Mouse (Mus musculus) midbrain, embryonic 13.5 days (tissue): Measurements from ENCODE around the gene Gm43552. TPM values are rescaled to one million over a fixed set of nuclear protein-coding genes. Genes with fewer than 3 reads are reported as not detected.
"Not testable (repeated sequence)": the region's sequence is repeated elsewhere in the genome, so short reads cannot be mapped to it uniquely, and the experiment has no call there.

Experiments used
- ATAC-seq: fragments of 200-750 bp; cut with Nextera tagmentation; 2 replicates; pipeline ENCODE4 v1.8.0; 2017; ENCODE audit warnings: mild to moderate bottlenecking, moderate TSS enrichment, moderate library complexity
- H3K27ac ChIP-seq: fragments of 300-500 bp; sonication (generic); 2 replicates; pipeline ENCODE4 v1.5.1; 2015; ENCODE audit warnings: inconsistent platforms, mild to moderate bottlenecking, moderate library complexity
- H3K27me3 ChIP-seq: fragments of 300-500 bp; sonication (generic); 2 replicates; pipeline ENCODE4 v1.6.1; 2015; ENCODE audit warnings: mild to moderate bottlenecking, inconsistent platforms
- H3K36me3 ChIP-seq: fragments of 300-500 bp; sonication (generic); 2 replicates; pipeline ENCODE4 v1.6.1; 2015; ENCODE audit warnings: mild to moderate bottlenecking, inconsistent platforms
- H3K4me1 ChIP-seq: fragments of 300-500 bp; sonication (generic); replicated peaks from 2 replicates; pipeline ENCODE4 v1.6.1; 2015; ENCODE audit warnings: inconsistent platforms
- H3K4me2 ChIP-seq: fragments of 300-500 bp; sonication (generic); replicated peaks from 2 replicates; pipeline ENCODE4 v1.6.1; 2015; ENCODE audit warnings: moderate library complexity, mild to moderate bottlenecking, inconsistent platforms
- H3K4me3 ChIP-seq: fragments of 300-500 bp; sonication (generic); replicated peaks from 2 replicates; pipeline ENCODE4 v1.5.1; 2015; ENCODE audit warnings: mild to moderate bottlenecking, inconsistent platforms
- H3K9ac ChIP-seq: fragments of 300-500 bp; sonication (generic); replicated peaks from 2 replicates; pipeline ENCODE4 v1.6.1; 2015; ENCODE audit warnings: mild to moderate bottlenecking, inconsistent platforms
- H3K9me3 ChIP-seq: fragments of 300-500 bp; sonication (generic); 2 replicates; pipeline ENCODE4 v1.6.1; 2016; ENCODE audit warnings: mild to moderate bottlenecking, inconsistent platforms
- WGBS: fragments of 180-500 bp; shearing (Covaris S2); methylation state at CpG from one replicate; pipeline ENCODE4 v1.1.7; 2015; 5-methylcytosine and 5-hydroxymethylcytosine counted together
- polyA plus RNA-seq: library from polyadenylated mRNA; unstranded; fragments of >200 nt; fragmentation: Nextera tagmentation; extraction: Ambion mirVana; gene quantifications from 2 replicates; pipeline ENCODE4 v1.2.1, GENCODE M21; 2015

Gm43552 gene
- polyA plus RNA-seq: not detected in 2 replicates

DNA sequence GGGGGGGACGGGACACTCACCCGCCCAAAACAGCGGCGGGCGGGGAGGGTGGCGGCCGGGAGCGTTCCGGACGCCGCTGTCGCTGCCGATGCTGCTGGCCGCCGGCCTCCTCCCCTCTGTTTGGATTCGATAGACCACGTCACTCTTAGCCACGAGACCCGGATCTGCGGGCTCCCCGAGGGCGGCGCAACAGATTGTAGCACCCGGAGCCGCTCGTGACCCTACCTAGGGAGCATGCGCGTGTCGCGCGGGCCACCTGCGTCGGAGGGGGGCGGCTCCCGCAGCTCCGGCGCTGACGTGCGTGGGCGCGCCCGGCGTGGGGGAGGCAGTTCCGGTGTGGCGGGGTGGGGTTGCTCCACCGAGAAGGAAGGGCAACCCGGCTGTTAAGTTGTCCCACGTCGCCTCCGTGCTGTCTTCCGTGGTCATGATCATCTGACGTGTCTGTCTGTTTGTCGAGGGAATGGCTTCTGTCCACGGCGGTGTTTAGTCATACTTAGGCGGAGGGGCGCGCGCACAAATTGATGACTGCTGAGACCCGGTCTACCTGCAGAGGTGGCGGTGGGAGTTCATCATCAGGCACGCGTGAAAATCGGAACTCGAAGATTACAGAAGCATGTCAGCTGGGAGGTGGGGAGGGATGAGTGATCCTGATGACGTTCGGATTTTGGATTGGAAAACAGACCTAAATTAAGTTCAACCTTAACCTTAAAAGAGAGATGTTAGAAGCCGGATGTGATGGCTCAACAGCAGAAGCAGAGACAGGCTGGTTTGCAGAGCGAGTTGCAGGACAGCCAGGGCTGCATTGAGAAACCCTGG lies at the start of gene Gm43552:
Gm43552 (minus strand) TSS at position 118 of the 816 bp plus-strand sequence.
- peak within 1 kb of the TSS; percentile 96 for H3K27ac ChIP-seq
- H3K36me3 ChIP-seq: no peaks in the 10 kb centered on the region; the same call in 1 of the 2 replicates
- peak within 1 kb of the TSS; percentile 92 for H3K4me3 ChIP-seq
- H3K4me2 ChIP-seq: peak within 1 kb of the TSS; percentile 87
- H3K9me3 ChIP-seq: no peaks in the 10 kb centered on the region
- peak within 1 kb of the TSS; percentile 97 for H3K9ac ChIP-seq
- ATAC-seq: peak; percentile 98
- WGBS: under 1% methylated on average over 61 of the region's 69 CpGs
- H3K27me3 ChIP-seq: no peaks in the 10 kb centered on the region
- peaks cover 33% of the 10 kb centered on the region for H3K4me1 ChIP-seq

GRCm38 (mm10) chr5:65541889-65542288 lies 49.3 kb upstream of the Gm43552 start:
- Histone ChIP-seq H3K4me3 (no peak overlapping the region), H3K36me3 (no peaks in the 10 kb centered on the region), H3K27me3 (no peaks in the 10 kb centered on the region), H3K27ac (no peak overlapping the region), H3K4me1 (peaks cover 18% of the 10 kb centered on the region), H3K9ac (no peak overlapping the region), H3K9me3 (no peaks in the 10 kb centered on the region), H3K4me2 (no peak overlapping the region)
- no peak for ATAC-seq
- 89% methylated on average over 3 of the region's 3 CpGs for WGBS

DNA sequence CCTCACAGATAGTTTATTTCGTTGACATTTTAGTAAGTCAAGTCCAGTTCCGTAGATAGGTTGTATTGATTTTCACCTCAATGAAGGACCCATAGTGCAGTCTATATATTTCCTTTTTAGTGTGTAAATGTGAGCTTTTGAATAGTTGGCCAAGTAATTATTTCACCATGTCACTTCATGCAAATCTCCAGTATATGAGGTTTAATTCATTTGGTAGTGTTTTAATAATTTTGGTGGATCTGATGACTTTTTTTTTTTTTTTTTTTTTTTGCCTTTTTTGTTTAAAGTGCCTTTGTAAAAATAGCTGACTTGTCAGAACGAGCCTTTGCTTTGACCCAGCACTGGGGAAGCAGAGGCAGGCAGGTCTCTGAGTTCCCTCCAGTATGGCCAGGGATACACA lies 47.2 kb upstream of the Gm43552 start:
- 95% methylated on average over 3 of the region's 3 CpGs for WGBS
- Histone ChIP-seq H3K27ac (no peak overlapping the region), H3K36me3 (no peaks in the 10 kb centered on the region), H3K4me3 (no peak overlapping the region), H3K4me2 (no peak overlapping the region), H3K4me1 (peaks cover 24% of the 10 kb centered on the region), H3K27me3 (no peaks in the 10 kb centered on the region), H3K9ac (no peak overlapping the region), H3K9me3 (no peaks in the 10 kb centered on the region)
- ATAC-seq: no peak

DNA sequence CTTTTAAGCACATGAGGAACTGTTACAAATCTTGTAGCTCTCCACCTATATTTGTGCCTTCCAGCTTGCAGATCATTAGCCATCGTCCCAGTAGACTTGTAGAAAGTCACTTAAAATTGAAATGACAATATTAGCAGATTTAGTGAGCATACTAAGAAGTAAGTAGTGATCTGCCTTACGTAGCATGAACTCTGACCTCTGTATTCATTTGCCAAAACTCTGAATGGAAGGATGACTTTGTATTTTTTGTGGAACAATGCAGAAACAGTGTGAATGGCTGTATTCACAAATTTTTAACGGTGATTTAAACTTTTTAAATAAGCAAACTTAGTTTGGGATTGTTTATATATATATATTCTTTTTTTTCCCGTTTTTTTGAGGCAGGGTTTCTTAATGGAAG lies 46.2 kb upstream of the Gm43552 start:
- peak overlapping the region; percentile 29 for H3K4me3 ChIP-seq
- no peak for ATAC-seq
- 20% methylated on average over 4 of the region's 4 CpGs for WGBS

GRCm38 (mm10) chr5:65538121-65538520 lies 45.5 kb upstream of the Gm43552 start:
- H3K27me3 ChIP-seq: no peaks in the 10 kb centered on the region
- H3K9ac ChIP-seq: peak overlapping the region; percentile 95
- peaks cover 24% of the 10 kb centered on the region for H3K4me1 ChIP-seq
- H3K4me3 ChIP-seq: peak overlapping the region; percentile 93
- WGBS: 1% methylated on average over 4 of the region's 4 CpGs
- ATAC-seq: no peak
- no peaks in the 10 kb centered on the region for H3K9me3 ChIP-seq
- peak overlapping the region; percentile 99 for H3K27ac ChIP-seq
- H3K4me2 ChIP-seq: peak overlapping the region; percentile 70
- H3K36me3 ChIP-seq: no peaks in the 10 kb centered on the region

More for the DNA sequence above, 46.2 kb upstream of the Gm43552 start:
- Histone ChIP-seq H3K27me3 (no peaks in the 10 kb centered on the region), H3K4me1 (peaks cover 24% of the 10 kb centered on the region), H3K9me3 (no peaks in the 10 kb centered on the region), H3K9ac (no peak overlapping the region), H3K36me3 (no peaks in the 10 kb centered on the region), H3K27ac (no peak overlapping the region), H3K4me2 (peak overlapping the region; percentile 53)

- Histone ChIP-seq H3K9ac (peak overlapping the region; percentile 95), H3K27ac (peak overlapping the region; percentile 99), H3K27me3 (no peaks in the 10 kb centered on the region), H3K4me2 (peak overlapping the region; percentile 70), H3K4me3 (peak overlapping the region; percentile 93), H3K36me3 (no peaks in the 10 kb centered on the region), H3K4me1 (peaks cover 23% of the 10 kb centered on the region), H3K9me3 (no peaks in the 10 kb centered on the region)
- under 1% methylated on average over 49 of the region's 59 CpGs for WGBS
- peak; percentile 77 for ATAC-seq
Observed at GRCm38 (mm10) chr5:65537420-65538071, 44.9 kb upstream of the Gm43552 start.

DNA sequence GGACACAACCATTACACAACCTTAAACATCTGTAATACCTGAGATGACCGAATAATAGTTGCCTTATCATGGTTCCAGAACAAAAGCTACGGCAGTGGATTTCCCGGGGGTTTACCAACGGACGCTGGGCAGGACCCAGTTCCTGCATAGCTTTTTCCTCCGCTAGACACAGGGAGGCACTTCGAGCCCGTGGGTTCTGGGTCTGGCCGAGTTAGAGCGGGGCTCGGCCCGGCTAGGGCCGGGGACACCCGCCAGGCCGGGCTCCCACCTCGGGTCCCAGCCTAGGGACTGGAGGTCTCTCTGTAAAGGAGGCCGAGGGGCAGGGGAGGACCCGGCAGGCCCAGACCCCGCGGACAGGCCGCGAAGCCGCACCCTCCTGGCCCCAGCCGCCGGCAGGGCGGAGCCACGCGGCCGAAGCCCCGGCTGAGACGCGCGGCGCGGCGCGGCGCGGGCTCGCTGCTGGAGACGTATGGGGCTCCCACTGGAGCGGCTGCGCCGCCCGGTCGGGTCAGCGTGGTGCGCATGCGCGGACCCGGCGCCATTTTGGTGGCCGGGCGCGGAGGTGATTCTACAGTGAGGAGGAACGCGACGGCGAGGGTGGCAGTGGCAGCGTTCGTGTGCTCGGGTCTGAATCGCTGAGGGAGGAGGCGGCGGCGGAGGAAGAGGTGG lies 44.3 kb upstream of the Gm43552 start, which contains the start of the genes Smim14 and Ube2k:
Smim14 (minus strand) TSS at position 434 of the 669 bp plus-strand sequence.
Ube2k (plus strand) TSS at position 483 of the 669 bp plus-strand sequence.
- peak within 1 kb of the TSS; percentile 95 for H3K9ac ChIP-seq
- no peaks in the 10 kb centered on the region for H3K9me3 ChIP-seq
- H3K27ac ChIP-seq: peak within 1 kb of the TSS; percentile 99
- H3K4me3 ChIP-seq: peak within 1 kb of the TSS; percentile 93
- peak within 1 kb of the TSS; percentile 70 for H3K4me2 ChIP-seq
- peak; percentile 98 for ATAC-seq
- no peaks in the 10 kb centered on the region for H3K27me3 ChIP-seq
- no peaks in the 10 kb centered on the region for H3K36me3 ChIP-seq
- peaks cover 20% of the 10 kb centered on the region for H3K4me1 ChIP-seq
- WGBS: under 1% methylated on average over 66 of the region's 66 CpGs

DNA sequence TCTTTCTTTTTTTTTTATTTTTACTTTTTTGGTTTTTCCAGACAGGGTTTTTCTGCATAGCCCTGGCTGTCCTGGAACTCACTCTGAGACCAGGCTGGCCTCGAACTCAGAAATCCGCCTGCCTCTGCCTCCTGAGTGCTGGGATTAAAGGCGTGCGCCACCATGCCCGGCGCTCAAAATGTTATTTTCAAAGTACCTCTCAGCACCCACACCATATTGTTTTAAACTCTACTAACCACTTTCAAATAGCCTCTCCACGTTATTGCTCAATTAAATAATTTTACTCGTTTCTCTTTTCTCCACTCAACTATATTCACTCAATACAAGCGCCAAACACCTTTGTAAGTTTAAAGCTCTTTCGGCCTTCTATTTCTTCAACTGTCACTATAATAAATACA lies 43.4 kb upstream of the Gm43552 start:
- H3K27me3 ChIP-seq, H3K9me3 ChIP-seq, ATAC-seq, H3K36me3 ChIP-seq: not testable (repeated sequence)
- WGBS: 86% methylated on average over 10 of the region's 10 CpGs
- peak overlapping the region; percentile 93 for H3K4me3 ChIP-seq
- peak overlapping the region; percentile 99 for H3K27ac ChIP-seq
- H3K4me1 ChIP-seq: peaks cover 20% of the 10 kb centered on the region
- H3K9ac ChIP-seq: peak overlapping the region; percentile 95
- peak overlapping the region; percentile 70 for H3K4me2 ChIP-seq

- Histone ChIP-seq H3K4me2 (no peak overlapping the region), H3K9ac (no peak overlapping the region), H3K4me1 (peaks cover 20% of the 10 kb centered on the region), H3K9me3 (no peaks in the 10 kb centered on the region), H3K4me3 (no peak overlapping the region), H3K27ac (no peak overlapping the region), H3K27me3 (no peaks in the 10 kb centered on the region), H3K36me3 (no peaks in the 10 kb centered on the region)
- no peak for ATAC-seq
- WGBS: 75% methylated on average over 5 of the region's 5 CpGs
Observed at GRCm38 (mm10) chr5:65535457-65536067, 42.9 kb upstream of the Gm43552 start.

GRCm38 (mm10) chr5:65534496-65534895 lies 41.9 kb upstream of the Gm43552 start:
- 70% methylated on average over 4 of the region's 4 CpGs for WGBS
- no peak overlapping the region for H3K4me2 ChIP-seq

DNA sequence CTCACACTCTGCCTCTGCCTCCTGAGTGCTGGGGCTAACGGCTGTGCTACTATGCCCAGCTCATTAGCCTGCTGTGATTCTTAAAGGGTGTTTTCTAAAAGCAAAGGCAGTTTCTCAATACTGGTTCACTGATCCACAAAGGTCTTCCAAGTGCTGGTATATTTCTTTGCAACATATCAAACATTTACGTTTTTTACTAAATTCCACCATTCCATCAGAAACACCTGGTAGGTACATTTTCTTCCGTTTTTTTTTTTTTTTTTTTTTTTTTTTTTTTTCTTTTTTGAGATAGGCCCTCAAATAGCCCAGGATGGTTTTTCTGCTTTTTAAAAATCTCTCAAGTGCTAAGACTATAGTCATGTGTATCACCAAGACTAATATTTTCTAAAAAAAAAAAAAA lies 38.6 kb upstream of the Gm43552 start:
- Histone ChIP-seq H3K4me2 (no peak overlapping the region), H3K27me3 (no peaks in the 10 kb centered on the region), H3K9ac (no peak overlapping the region), H3K4me3 (no peak overlapping the region), H3K4me1 (peaks cover 3% of the 10 kb centered on the region; the same call in 1 of the 2 replicates), H3K9me3 (no peaks in the 10 kb centered on the region), H3K27ac (no peak overlapping the region), H3K36me3 (no peaks in the 10 kb centered on the region)
- no peak for ATAC-seq
- 70% methylated on average over 3 of the region's 3 CpGs for WGBS

More at GRCm38 (mm10) chr5:65534496-65534895, 41.9 kb upstream of the Gm43552 start:
- peaks cover 18% of the 10 kb centered on the region for H3K4me1 ChIP-seq
- H3K4me3 ChIP-seq: no peak overlapping the region
- no peak overlapping the region for H3K9ac ChIP-seq
- no peaks in the 10 kb centered on the region for H3K9me3 ChIP-seq
- H3K36me3 ChIP-seq: no peaks in the 10 kb centered on the region
- ATAC-seq: no peak
- no peaks in the 10 kb centered on the region for H3K27me3 ChIP-seq
- H3K27ac ChIP-seq: no peak overlapping the region
